Mouse (Mus musculus) lung, embryonic 16.5 days (tissue): ENCODE measurements around the gene Bbip1. TPM values are rescaled to one million over a fixed set of nuclear protein-coding genes. Genes with fewer than 3 reads are reported as not detected.

Experiments used
- ATAC-seq: fragments of 200-750 bp; cut with Nextera tagmentation; 2 replicates; pipeline ENCODE4 v1.8.0; 2017; ENCODE audit warnings: low read depth, mild to moderate bottlenecking, moderate library complexity
- H3K27ac ChIP-seq: fragments of 300-500 bp; sonication (generic); 2 replicates; pipeline ENCODE4 v1.5.1; 2014; ENCODE audit warnings: mild to moderate bottlenecking, control low read depth, low read length
- H3K27me3 ChIP-seq: fragments of 300-500 bp; sonication (generic); 2 replicates; pipeline ENCODE4 v1.6.1; 2014; ENCODE audit warnings: low read depth, low read length, mixed read lengths; ENCODE audit not compliant: control insufficient read depth, insufficient read depth
- H3K36me3 ChIP-seq: fragments of 300-500 bp; sonication (generic); 2 replicates; pipeline ENCODE4 v1.6.1; 2014; ENCODE audit warnings: low read length; ENCODE audit not compliant: control insufficient read depth, insufficient read depth
- H3K4me1 ChIP-seq: fragments of 300-500 bp; sonication (generic); replicated peaks from 2 replicates; pipeline ENCODE4 v1.6.1; 2014; ENCODE audit warnings: low read length, mixed read lengths; ENCODE audit not compliant: control insufficient read depth, insufficient read depth
- H3K4me2 ChIP-seq: fragments of 300-500 bp; sonication (generic); 2 replicates; pipeline ENCODE4 v1.6.1; 2014; ENCODE audit warnings: low read depth, low read length, control low read depth
- H3K4me3 ChIP-seq: fragments of 300-500 bp; sonication (generic); 2 replicates; pipeline ENCODE4 v1.5.1; 2014; ENCODE audit warnings: mild to moderate bottlenecking, low read length, control low read depth
- H3K9ac ChIP-seq: fragments of 300-500 bp; sonication (generic); 2 replicates; pipeline ENCODE4 v1.6.1; 2014; ENCODE audit warnings: low read length, control low read depth
- H3K9me3 ChIP-seq: fragments of 300-500 bp; sonication (generic); 2 replicates; pipeline ENCODE4 v1.6.1; 2016; ENCODE audit warnings: low read length; ENCODE audit not compliant: control insufficient read depth
- WGBS: fragments of 180-500 bp; shearing (Covaris S2); extraction: QIAGEN DNeasy Blood & Tissue Kit; methylation state at CpG from one replicate; pipeline ENCODE4 v1.1.7; 2014; 5-methylcytosine and 5-hydroxymethylcytosine counted together
- polyA plus RNA-seq: library from polyadenylated mRNA; unstranded; fragments of >200 nt; fragmentation: Nextera tagmentation; extraction: Ambion mirVana; gene quantifications from 2 replicates; pipeline ENCODE4 v1.2.1, GENCODE M21; 2015

The Bbip1 gene
- polyA plus RNA-seq, 1 experiment from 2014 or later, result 62.2 TPM

DNA sequence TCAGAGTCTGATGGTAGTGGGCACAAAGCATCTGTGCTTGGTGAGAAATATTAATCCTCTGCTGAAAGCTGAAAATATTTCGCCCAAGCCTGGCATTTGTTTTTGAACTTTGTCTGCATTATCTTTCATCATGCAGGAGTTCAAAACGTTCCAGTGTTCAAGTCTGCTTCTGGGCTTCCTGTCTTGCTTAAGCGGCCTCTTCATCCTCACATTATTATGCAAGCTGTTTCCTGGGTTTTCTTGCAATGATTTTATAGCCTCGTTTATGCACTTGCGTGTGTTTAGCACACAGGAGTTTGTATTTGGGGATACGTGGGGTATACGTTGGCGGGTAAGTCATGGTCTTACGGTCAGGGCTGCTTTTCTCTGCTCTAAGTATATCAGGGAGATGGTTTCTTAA, 56.1 kb downstream of the Bbip1 start:
- no peak for ATAC-seq
- Histone ChIP-seq H3K27me3 (no peaks in the 10 kb centered on the region), H3K27ac (no peak overlapping the region), H3K9ac (no peak overlapping the region), H3K36me3 (no peaks in the 10 kb centered on the region), H3K4me1 (peaks cover 18% of the 10 kb centered on the region), H3K4me2 (no peak overlapping the region), H3K9me3 (no peaks in the 10 kb centered on the region), H3K4me3 (no peak overlapping the region)
- 73% methylated on average over 9 of the region's 9 CpGs for WGBS

DNA sequence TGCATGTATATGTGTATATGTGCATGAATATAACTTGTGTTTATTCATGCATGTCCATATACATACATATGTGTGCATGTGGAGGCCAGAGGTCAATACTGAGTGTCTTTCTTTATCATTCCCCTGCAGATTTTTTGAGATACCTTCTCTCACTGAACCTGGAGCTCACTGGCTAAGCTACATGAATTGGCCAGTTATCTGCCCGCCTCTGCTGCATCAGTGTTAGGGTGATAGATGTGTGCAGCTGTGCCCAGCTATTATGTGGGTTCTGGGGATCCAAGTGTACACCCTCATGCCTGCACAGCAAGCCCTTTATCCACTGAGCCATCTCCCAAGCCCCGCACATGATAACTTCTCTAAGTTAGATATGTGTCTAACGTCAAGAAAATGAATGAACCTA, 56.6 kb downstream of the Bbip1 start:
- H3K9ac ChIP-seq, result no peak overlapping the region
- ATAC-seq, result no peak
- H3K4me3 ChIP-seq, result no peak overlapping the region
- no peak overlapping the region for H3K27ac ChIP-seq
- 65% methylated on average over 3 of the region's 3 CpGs for WGBS
- no peaks in the 10 kb centered on the region for H3K36me3 ChIP-seq
- H3K4me2 ChIP-seq, result no peak overlapping the region
- no peaks in the 10 kb centered on the region for H3K27me3 ChIP-seq
- no peaks in the 10 kb centered on the region for H3K9me3 ChIP-seq
- H3K4me1 ChIP-seq, result peaks cover 13% of the 10 kb centered on the region

DNA sequence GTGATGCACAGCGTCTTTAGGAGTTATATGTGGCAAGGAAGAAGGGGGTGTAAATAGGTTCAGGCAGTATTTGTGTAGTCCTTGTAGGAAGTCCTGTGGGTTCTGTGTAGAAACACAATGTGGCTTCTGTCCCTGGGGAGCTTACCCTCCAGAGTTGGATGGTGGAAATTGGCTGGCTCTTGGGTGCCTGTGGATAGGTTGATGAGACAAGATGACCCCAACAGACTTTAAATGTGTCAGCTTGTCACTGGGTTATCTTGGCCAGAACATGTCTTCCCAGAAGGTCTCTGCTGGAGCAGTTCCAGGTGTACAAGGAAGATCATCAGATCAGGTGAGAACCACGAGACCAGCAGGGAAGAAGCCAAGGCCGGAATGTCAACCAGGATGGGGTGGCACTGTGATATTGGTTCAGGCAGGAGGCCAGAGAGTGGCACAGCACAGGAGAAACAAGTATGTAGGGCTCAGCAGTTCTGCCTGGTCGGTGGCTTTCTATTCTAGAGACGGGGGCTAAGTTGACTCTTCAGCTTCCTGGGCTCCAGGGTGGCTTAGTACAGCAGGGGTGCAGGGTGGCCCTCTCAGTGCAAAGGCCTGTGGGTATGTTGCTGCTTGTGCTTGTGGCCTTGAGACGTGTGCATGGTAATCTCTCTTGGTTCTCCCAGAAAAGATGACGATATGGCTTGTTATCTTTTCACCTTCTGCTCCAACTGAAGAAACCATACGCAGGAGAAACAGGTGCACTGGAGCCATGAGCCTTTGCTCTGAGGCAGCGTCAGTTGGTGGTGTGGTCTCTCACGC, 57.7 kb downstream of the Bbip1 start:
- H3K9ac ChIP-seq, result no peak overlapping the region
- no peak overlapping the region for H3K4me2 ChIP-seq
- H3K36me3 ChIP-seq, result no peaks in the 10 kb centered on the region
- no peak overlapping the region for H3K27ac ChIP-seq
- H3K27me3 ChIP-seq, result no peaks in the 10 kb centered on the region
- 81% methylated on average over 10 of the region's 10 CpGs for WGBS
- H3K4me1 ChIP-seq, result peaks cover 5% of the 10 kb centered on the region
- no peak overlapping the region for H3K4me3 ChIP-seq
- ATAC-seq, result no peak
- no peaks in the 10 kb centered on the region for H3K9me3 ChIP-seq

- no peak overlapping the region for H3K4me3 ChIP-seq
- H3K27me3 ChIP-seq, result no peaks in the 10 kb centered on the region
- no peaks in the 10 kb centered on the region for H3K4me1 ChIP-seq
- H3K4me2 ChIP-seq, result no peak overlapping the region
- no peak overlapping the region for H3K9ac ChIP-seq
- no peak overlapping the region for H3K27ac ChIP-seq
- 60% methylated on average over 10 of the region's 10 CpGs for WGBS
- ATAC-seq, result no peak
- H3K36me3 ChIP-seq, result no peaks in the 10 kb centered on the region
- H3K9me3 ChIP-seq, result no peaks in the 10 kb centered on the region
These were observed 59.0 kb downstream of the Bbip1 start for GRCm38 (mm10) chr19:53885450-53885849.

GRCm38 (mm10) chr19:53881786-53882185, 62.6 kb downstream of the Bbip1 start:
- H3K4me3 ChIP-seq, result no peak overlapping the region
- H3K4me1 ChIP-seq, result no peaks in the 10 kb centered on the region
- no peaks in the 10 kb centered on the region for H3K27me3 ChIP-seq
- H3K27ac ChIP-seq, result no peak overlapping the region
- 57% methylated on average over 5 of the region's 5 CpGs for WGBS
- no peak overlapping the region for H3K9ac ChIP-seq
- H3K4me2 ChIP-seq, result no peak overlapping the region
- H3K36me3 ChIP-seq, result no peaks in the 10 kb centered on the region
- ATAC-seq, result no peak
- no peaks in the 10 kb centered on the region for H3K9me3 ChIP-seq

DNA sequence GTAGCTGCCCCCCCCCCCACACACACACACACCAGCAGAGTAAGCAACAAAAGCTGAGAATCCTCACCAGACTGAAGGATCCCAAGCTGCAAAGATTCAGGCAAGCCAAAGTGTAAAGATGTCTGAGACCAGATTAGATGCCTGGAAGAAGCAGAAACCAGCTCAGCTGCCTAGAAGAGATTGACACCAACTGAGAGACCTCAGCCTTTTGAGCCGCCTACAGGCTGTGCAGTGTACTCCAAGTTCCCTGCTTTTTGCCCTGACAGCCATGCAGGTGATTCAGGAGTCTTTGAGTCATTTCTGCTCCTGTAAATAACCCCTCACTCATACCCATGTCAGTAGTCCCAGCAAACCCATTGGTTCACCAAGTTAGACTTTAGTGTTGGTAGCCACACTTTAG, 64.0 kb downstream of the Bbip1 start:
- Histone ChIP-seq H3K9ac (no peak overlapping the region), H3K9me3 (no peaks in the 10 kb centered on the region), H3K36me3 (no peaks in the 10 kb centered on the region), H3K27me3 (no peaks in the 10 kb centered on the region), H3K4me1 (no peaks in the 10 kb centered on the region), H3K4me3 (no peak overlapping the region), H3K4me2 (no peak overlapping the region), H3K27ac (no peak overlapping the region)
- WGBS, result 79% methylated on average over 1 of the region's 1 CpGs
- no peak for ATAC-seq

Other genes starting within 250 kb of the Bbip1 start
- 99.3 and 112 TPM in 2 replicates for gene Pdcd4, start 52.4 kb downstream of the Bbip1 start, polyA plus RNA-seq
- gene Shoc2, start 321 bp downstream of the Bbip1 start, polyA plus RNA-seq, result 45.8 and 49.5 TPM in 2 replicates
- gene Adra2a, start 99.5 kb upstream of the Bbip1 start, polyA plus RNA-seq, result 0.09 and 0.11 TPM in 2 replicates